Mouse (Mus musculus): ENCODE measurements around the gene Plaur. TPM values are rescaled to one million over a fixed set of nuclear protein-coding genes. Genes with fewer than 3 reads are reported as not detected.

Plaur gene
- 1.0 and 1.2 TPM in 2 replicates for polyA plus RNA-seq (2015; fragmentation: Nextera tagmentation; extraction: Ambion mirVana)

DNA sequence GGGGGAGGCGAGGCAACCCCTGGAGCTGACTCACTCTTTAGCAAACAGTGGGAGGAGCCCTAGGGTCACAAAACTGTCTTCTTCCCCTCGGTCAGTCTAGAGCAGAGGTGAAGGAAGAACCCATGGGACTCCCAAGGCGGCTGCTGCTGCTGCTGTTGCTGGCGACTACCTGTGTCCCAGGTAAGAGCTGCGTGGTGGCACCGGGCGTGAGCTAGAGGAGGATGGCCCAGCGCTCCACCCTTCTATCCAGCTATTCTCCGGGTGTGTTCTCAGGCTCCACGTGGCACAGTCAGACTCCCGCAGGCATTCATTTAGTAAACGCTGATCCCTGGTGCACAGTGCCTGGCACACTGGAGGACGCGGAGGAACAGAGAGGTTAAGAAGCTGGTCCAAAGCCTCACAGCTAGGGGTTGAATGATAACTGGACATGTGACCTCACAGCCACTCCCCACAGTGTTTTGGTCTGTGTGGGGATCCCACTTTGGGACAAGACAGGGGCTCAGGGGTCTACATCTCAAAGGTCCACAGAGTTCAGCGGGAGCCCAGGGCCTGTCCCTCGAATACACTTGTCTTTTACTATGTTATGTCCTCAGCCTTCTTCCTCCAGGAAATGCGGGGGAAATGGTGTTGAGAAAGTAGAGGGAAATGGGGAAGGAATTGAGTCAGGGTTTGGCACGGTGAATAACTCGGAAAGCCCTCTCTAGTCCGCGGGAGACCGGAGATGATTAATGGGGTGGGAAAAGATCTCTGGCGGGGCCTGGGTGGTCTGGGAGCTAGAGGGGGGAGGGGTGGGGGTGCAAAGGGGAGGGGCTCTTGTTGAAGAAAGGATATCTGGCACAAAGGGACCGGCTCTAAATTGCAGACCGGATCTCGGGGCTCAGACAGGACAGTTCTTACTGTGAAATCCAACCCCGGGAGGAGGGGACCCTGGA lies at the start of gene Plaur:
Plaur (plus strand) TSS at position 97 of the 932 bp plus-strand sequence.
- Histone ChIP-seq H3K4me3 (replicated peaks) (no peak within 1 kb of the TSS), H3K4me1 (replicated peaks) (0 out of 2 replicates have a peak, but pooled peaks cover 8% of the 10 kb centered on the region), H3K36me3 (no peaks in the 10 kb centered on the region), H3K27me3 (peaks cover 9% of the 10 kb centered on the region; the same call in 1 of the 2 replicates), H3K9ac (replicated peaks) (no peak within 1 kb of the TSS), H3K9me3 (no peaks in the 10 kb centered on the region), H3K27ac (no peak within 1 kb of the TSS), H3K4me2 (replicated peaks) (peak within 1 kb of the TSS; percentile 22; the same call in 1 of the 2 replicates)
- peak; percentile 69 for ATAC-seq
- WGBS, result 10% methylated on average over 27 of the region's 27 CpGs

DNA sequence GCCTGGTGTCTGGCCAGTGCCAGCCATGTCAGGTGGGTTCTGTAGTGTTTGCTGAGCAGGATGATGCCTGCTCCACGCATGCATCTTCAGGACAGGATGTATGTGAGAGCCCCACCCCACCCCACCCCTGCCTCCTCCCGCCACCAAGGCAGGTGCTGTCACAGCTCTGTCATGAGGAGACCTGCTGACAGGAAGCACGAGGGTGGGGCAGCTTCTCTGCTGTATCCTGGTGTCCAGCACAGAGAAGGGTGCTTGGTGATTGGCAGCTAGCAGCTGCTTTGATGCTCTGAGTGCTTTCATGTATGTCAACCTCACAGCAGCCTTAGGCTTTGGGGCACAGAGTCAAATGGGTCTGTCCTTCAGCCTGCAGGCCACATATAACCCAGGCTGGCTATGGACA lies 48.7 kb upstream of the Plaur start:
- peaks cover 43% of the 10 kb centered on the region for H3K36me3 ChIP-seq
- WGBS, result 88% methylated on average over 3 of the region's 3 CpGs

DNA sequence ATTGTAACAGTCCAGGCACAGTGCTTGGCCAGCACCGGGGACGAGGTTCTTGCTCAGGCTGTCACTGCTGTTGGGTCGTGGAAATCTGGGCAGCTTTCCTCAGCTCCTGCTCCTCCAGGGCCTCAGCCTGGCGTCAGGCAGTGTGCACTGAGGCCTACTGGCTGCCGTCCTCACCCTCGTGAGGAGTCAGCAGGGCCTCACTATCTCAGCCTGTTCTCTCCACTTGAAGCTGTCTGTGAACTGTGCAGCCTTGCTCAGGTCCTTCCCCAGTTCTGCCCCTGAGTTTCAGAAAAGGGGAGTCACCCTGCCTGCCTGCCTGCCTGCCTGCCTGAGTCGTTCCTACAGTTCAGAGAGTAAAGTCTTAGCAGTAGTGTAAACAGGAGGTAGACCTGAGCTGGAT lies 47.0 kb upstream of the Plaur start:
- Histone ChIP-seq H3K4me2 (replicated peaks) (no peak overlapping the region), H3K9ac (replicated peaks) (no peak overlapping the region), H3K27ac (no peak overlapping the region), H3K9me3 (no peaks in the 10 kb centered on the region), H3K36me3 (peaks cover 35% of the 10 kb centered on the region), H3K4me3 (replicated peaks) (no peak overlapping the region), H3K4me1 (replicated peaks) (peaks cover 19% of the 10 kb centered on the region), H3K27me3 (no peaks in the 10 kb centered on the region)
- whole genome bisulfite sequencing, result 86% methylated on average over 7 of the region's 7 CpGs
- ATAC-seq, result no peak

More for the DNA sequence above, 48.7 kb upstream of the Plaur start:
- Histone ChIP-seq H3K27ac (no peak overlapping the region), H3K9ac (replicated peaks) (no peak overlapping the region), H3K4me3 (replicated peaks) (no peak overlapping the region), H3K27me3 (no peaks in the 10 kb centered on the region), H3K9me3 (no peaks in the 10 kb centered on the region), H3K4me1 (replicated peaks) (0 out of 2 replicates have a peak, but pooled peaks cover 6% of the 10 kb centered on the region), H3K4me2 (replicated peaks) (no peak overlapping the region)
- ATAC-seq, result no peak

DNA sequence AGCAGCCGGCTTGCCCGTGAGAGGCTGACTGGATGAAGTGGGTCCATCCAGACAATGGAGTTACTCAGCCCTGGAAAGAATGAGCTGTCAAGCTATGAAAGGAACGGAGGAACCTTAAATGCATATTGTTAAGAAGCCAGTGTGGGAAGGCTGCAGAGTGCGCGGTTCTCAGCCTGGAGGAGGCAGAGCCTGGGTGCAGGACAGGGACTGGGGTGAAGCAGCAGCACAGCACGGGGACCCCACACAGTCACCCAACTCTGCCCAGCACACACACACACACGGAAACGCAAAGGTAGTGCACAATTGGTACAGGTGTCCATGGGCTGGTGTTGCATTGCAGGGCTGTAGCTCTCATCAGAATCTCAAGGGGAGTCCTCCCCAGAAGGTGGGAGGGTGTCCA lies 42.7 kb upstream of the Plaur start:
- Histone ChIP-seq H3K27me3 (no peaks in the 10 kb centered on the region), H3K9ac (replicated peaks) (peak overlapping the region; percentile 48; the same call in 1 of the 2 replicates), H3K9me3 (no peaks in the 10 kb centered on the region), H3K27ac (no peak overlapping the region), H3K4me2 (replicated peaks) (no peak overlapping the region), H3K4me1 (replicated peaks) (peaks cover 32% of the 10 kb centered on the region), H3K4me3 (replicated peaks) (no peak overlapping the region), H3K36me3 (peaks cover 59% of the 10 kb centered on the region)
- 36% methylated on average over 8 of the region's 8 CpGs for WGBS
- no peak for ATAC-seq

DNA sequence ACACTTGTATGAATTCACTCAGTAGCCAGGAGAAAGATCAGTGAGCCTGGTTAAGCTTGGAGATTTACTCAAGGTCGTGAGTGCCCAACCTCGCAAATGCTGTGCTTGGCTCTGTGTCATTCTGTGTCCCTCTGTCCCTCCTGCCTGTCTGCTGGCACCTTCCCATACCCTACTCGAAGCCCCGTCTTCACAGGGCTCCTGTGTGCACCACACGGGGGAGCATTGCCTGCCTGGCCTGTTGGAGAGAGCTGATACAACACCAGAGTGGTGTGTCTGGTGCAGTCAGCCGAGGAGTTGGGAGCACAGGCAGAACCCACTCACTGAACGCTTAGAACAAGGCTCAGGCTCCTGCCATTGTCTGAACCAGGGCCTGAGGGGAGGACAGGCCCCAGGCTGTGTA lies 40.6 kb upstream of the Plaur start:
- Histone ChIP-seq H3K4me1 (replicated peaks) (peaks cover 32% of the 10 kb centered on the region), H3K4me2 (replicated peaks) (no peak overlapping the region), H3K36me3 (peaks cover 43% of the 10 kb centered on the region), H3K4me3 (replicated peaks) (no peak overlapping the region), H3K27ac (0 out of 2 replicates have a peak overlapping the region, but pooled peaks have one; percentile 26), H3K9ac (replicated peaks) (no peak overlapping the region), H3K27me3 (no peaks in the 10 kb centered on the region), H3K9me3 (no peaks in the 10 kb centered on the region)
- peak; percentile 40 for ATAC-seq
- 57% methylated on average over 7 of the region's 7 CpGs for WGBS

DNA sequence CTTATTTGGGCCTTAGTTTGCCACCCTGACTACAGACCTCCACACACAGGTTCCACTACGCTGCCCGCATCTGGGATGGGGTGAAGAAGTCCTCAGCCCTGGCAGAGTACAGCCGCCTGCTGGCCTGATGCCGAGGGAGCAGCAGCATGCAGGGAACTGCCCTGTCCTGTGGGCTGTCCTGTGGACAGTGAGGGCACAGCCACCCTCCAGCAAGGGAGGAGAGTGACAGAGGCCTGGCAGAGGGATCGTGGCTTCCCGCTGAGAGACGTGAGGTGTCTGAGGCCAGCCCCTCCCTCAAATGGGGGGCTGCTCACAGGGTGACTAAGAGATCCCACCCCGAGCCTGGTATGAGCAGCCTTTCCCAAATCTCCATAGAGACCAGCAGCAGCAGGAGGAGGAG lies 40.0 kb upstream of the Plaur start:
- ATAC-seq, result peak; percentile 46
- Histone ChIP-seq H3K9me3 (no peaks in the 10 kb centered on the region), H3K36me3 (peaks cover 37% of the 10 kb centered on the region), H3K9ac (replicated peaks) (no peak overlapping the region), H3K27me3 (no peaks in the 10 kb centered on the region), H3K4me3 (replicated peaks) (no peak overlapping the region), H3K27ac (0 out of 2 replicates have a peak overlapping the region, but pooled peaks have one; percentile 26), H3K4me1 (replicated peaks) (peaks cover 32% of the 10 kb centered on the region), H3K4me2 (replicated peaks) (no peak overlapping the region)
- 64% methylated on average over 8 of the region's 8 CpGs for WGBS

DNA sequence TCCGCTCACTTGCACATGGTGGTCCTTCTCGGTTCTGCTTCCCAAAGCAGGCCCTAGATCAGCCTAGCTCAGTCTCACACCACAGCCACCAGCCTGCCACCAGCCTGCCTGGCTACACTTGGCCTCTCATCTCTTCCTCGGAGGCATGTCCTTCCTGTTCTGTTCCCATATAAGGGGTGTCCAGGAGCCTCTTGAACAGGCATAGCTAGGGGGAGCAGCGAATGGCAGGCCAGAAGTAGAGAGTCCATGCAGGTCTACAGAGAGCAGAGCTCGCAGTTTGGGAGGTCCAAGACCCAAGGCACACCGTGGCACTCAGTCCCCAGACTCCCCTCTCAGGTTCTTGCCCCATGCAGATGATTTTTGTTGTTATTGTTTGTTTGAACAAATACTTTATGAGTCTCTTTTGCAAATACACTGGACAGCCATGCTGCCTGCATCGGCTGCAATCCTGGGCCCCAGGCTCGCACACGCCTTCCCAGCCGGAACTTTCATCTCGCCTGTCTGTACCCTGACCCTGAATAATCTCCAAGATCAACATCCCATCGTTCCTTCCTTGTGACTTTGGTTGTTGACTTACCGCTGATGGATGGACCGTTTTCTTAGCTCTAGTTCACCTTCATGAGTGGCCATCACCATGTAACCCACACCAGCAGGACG lies 39.0 kb upstream of the Plaur start:
- WGBS, result 90% methylated on average over 15 of the region's 15 CpGs
- Histone ChIP-seq H3K9ac (replicated peaks) (no peak overlapping the region), H3K4me3 (replicated peaks) (no peak overlapping the region), H3K4me1 (replicated peaks) (peaks cover 26% of the 10 kb centered on the region), H3K27me3 (no peaks in the 10 kb centered on the region), H3K36me3 (peaks cover 36% of the 10 kb centered on the region), H3K4me2 (replicated peaks) (no peak overlapping the region), H3K9me3 (no peaks in the 10 kb centered on the region), H3K27ac (no peak overlapping the region)
- no peak for ATAC-seq

DNA sequence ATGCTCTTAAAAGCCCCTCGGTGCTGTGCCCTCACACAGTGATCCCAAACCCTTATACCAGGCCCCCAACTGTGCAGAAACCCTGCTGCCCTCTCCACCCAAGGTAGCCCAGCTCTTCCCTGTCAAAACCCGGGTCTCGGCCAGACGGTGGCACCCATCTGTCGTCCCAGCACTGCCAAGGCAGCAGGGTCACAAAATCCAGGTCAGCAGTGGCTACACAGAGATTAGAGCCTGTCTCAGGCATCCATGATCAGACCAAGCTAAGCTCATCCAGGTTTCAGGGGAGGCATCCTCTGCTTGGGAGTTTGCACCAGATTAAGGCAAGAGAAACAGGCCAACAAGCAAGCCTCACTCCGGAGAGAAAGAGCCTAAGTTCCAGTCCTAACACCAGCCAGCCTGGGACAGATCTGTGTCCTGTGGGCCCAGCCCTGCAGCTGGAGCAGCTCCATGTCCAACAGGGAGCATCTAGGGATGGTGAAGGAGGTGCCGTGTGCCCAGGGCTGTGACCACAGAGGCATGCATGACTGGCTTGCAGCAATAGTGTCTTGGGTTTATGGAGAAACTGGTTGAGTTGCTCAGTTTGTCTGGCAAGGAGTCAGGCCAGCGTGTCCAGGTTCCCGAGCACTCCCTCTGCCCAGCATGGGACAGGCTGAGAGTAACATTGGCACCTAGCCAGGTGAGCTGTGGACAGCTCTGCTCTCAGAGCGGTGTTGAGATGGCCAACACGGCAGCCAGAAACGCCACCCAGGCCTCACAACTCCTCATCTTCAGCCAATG lies 38.1 kb upstream of the Plaur start:
- Histone ChIP-seq H3K36me3 (peaks cover 36% of the 10 kb centered on the region), H3K27ac (no peak overlapping the region; the same call in 1 of the 2 replicates), H3K4me1 (replicated peaks) (peaks cover 23% of the 10 kb centered on the region), H3K4me3 (replicated peaks) (no peak overlapping the region), H3K9me3 (no peaks in the 10 kb centered on the region), H3K9ac (replicated peaks) (no peak overlapping the region), H3K4me2 (replicated peaks) (no peak overlapping the region), H3K27me3 (no peaks in the 10 kb centered on the region)
- 86% methylated on average over 12 of the region's 12 CpGs for WGBS
- ATAC-seq, result no peak

DNA sequence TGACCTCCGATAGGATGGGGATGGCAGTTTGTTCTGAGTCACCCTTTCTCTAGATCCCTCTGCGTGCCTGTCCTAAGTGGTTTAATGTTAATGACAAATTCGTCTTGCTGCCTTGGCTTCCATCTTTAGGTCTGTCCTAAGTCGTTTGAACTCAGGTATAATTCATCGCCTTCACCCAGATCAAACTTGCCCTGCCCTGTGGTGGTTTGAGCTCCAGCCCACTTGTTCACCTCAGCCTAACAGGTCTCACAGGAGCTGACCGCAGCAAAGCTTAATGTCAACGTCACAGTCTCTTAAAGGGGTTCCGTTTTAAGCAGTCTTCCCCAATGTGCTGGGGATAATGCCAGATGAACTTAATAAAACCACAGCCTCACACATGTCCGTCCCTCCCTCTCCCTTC lies 36.4 kb upstream of the Plaur start:
- Histone ChIP-seq H3K9me3 (no peaks in the 10 kb centered on the region), H3K27me3 (no peaks in the 10 kb centered on the region), H3K4me1 (replicated peaks) (peaks cover 12% of the 10 kb centered on the region), H3K27ac (no peak overlapping the region), H3K4me3 (replicated peaks) (no peak overlapping the region), H3K4me2 (replicated peaks) (no peak overlapping the region), H3K9ac (replicated peaks) (no peak overlapping the region), H3K36me3 (peaks cover 30% of the 10 kb centered on the region)
- WGBS, result 83% methylated on average over 9 of the region's 9 CpGs
- ATAC-seq, result no peak

DNA sequence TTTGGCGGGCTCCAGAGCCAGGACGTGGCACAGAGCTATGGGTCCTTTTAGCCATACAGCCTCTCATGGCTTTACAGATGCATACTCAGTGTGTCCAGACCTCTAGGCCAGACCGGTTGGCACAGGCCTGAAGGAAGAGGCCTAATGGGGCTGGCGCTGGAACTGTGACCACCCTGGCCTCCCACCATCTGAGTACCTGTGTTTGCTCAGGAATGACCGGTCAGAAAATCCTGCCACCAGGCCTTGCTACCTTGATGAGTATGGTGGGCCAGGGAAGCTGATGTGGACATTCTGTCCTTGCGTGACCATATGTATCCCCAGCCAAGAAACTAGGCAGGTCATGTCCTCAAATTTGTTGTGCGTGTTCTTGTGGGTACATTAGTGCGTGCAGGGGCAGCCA lies 35.1 kb upstream of the Plaur start:
- Histone ChIP-seq H3K9me3 (0 out of 2 replicates have a peak, but pooled peaks cover 2% of the 10 kb centered on the region), H3K4me3 (replicated peaks) (no peak overlapping the region), H3K27ac (no peak overlapping the region), H3K4me2 (replicated peaks) (no peak overlapping the region), H3K27me3 (no peaks in the 10 kb centered on the region), H3K9ac (replicated peaks) (no peak overlapping the region), H3K4me1 (replicated peaks) (peaks cover 6% of the 10 kb centered on the region), H3K36me3 (peaks cover 18% of the 10 kb centered on the region)
- no peak for ATAC-seq
- 96% methylated on average over 8 of the region's 8 CpGs for WGBS

DNA sequence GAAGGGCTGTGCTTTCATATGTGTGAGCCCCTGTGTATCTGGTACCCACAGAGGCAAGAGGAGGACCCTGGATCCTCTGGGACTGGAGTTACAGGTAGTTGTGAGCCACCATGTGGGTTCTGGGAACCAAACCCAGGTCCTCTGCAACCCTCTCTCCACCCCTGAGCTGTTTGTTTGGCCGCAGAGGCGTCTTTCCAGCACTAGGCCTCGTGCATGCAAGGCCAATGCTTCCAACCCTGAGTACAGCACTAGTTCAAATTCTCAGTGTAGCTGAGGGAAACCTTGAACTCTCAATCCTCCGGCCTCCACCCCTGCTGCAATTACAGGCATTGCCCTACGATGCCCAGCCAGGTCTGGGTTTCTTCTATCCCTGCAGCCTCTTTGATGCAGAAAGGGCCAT lies 33.6 kb upstream of the Plaur start:
- WGBS, result 80% methylated on average over 5 of the region's 5 CpGs
- H3K27ac ChIP-seq, result no peak overlapping the region
- no peak for ATAC-seq
- no peak overlapping the region for H3K9ac ChIP-seq (replicated peaks)
- H3K27me3 ChIP-seq, result no peaks in the 10 kb centered on the region
- H3K9me3 ChIP-seq, result 0 out of 2 replicates have a peak, but pooled peaks cover 3% of the 10 kb centered on the region
- 0 out of 2 replicates have a peak, but pooled peaks cover 2% of the 10 kb centered on the region for H3K4me1 ChIP-seq (replicated peaks)
- H3K4me2 ChIP-seq (replicated peaks), result no peak overlapping the region
- no peak overlapping the region for H3K4me3 ChIP-seq (replicated peaks)
- H3K36me3 ChIP-seq, result peaks cover 5% of the 10 kb centered on the region; the same call in 1 of the 2 replicates

Measured in midbrain, embryonic 13.5 days (tissue).